Mouse (Mus musculus) kidney, embryonic 15.5 days (tissue): ENCODE results near the gene 5730596B20Rik. TPM values are rescaled to one million over a fixed set of nuclear protein-coding genes. Genes with fewer than 3 reads are reported as not detected.

Experiments
- ATAC-seq: fragments of 200-750 bp; cut with Nextera tagmentation; replicated peaks from 2 replicates; pipeline ENCODE4 v1.8.0; 2017; ENCODE audit warnings: moderate TSS enrichment; ENCODE audit not compliant: low FRiP score
- H3K27ac ChIP-seq: fragments of 300-500 bp; sonication (generic); 2 replicates; pipeline ENCODE4 v1.5.1; 2015; ENCODE audit warnings: mild to moderate bottlenecking, inconsistent platforms
- H3K27me3 ChIP-seq: fragments of 300-500 bp; sonication (generic); 2 replicates; pipeline ENCODE4 v1.6.1; 2015; ENCODE audit warnings: inconsistent platforms
- H3K36me3 ChIP-seq: fragments of 300-500 bp; sonication (generic); 2 replicates; pipeline ENCODE4 v1.6.1; 2015; ENCODE audit warnings: inconsistent platforms
- H3K4me1 ChIP-seq: fragments of 300-500 bp; sonication (generic); 2 replicates; pipeline ENCODE4 v1.6.1; 2015; ENCODE audit warnings: inconsistent platforms
- H3K4me2 ChIP-seq: fragments of 300-500 bp; sonication (generic); 2 replicates; pipeline ENCODE4 v1.6.1; 2015; ENCODE audit warnings: moderate library complexity, mild to moderate bottlenecking, inconsistent platforms
- H3K4me3 ChIP-seq: fragments of 300-500 bp; sonication (generic); replicated peaks from 2 replicates; pipeline ENCODE4 v1.5.1; 2015; ENCODE audit warnings: mild to moderate bottlenecking, inconsistent platforms
- H3K9ac ChIP-seq: fragments of 300-500 bp; sonication (generic); 2 replicates; pipeline ENCODE4 v1.6.1; 2015; ENCODE audit warnings: mild to moderate bottlenecking, inconsistent platforms
- H3K9me3 ChIP-seq: fragments of 300-500 bp; sonication (generic); replicated peaks from 2 replicates; pipeline ENCODE4 v1.6.1; 2016; ENCODE audit warnings: inconsistent platforms
- WGBS: fragments of 180-500 bp; shearing (Covaris S2); methylation state at CpG from one replicate; pipeline ENCODE4 v1.1.7; 2015; ENCODE audit warnings: mixed read lengths; 5-methylcytosine and 5-hydroxymethylcytosine counted together
- polyA plus RNA-seq: library from polyadenylated mRNA; unstranded; fragments of >200 nt; fragmentation: Nextera tagmentation; extraction: Ambion mirVana; gene quantifications from 2 replicates; pipeline ENCODE4 v1.2.1, GENCODE M21; 2015

The 5730596B20Rik gene
- polyA plus RNA-seq, 1 experiment from 2014 or later, result 2.4 TPM

DNA sequence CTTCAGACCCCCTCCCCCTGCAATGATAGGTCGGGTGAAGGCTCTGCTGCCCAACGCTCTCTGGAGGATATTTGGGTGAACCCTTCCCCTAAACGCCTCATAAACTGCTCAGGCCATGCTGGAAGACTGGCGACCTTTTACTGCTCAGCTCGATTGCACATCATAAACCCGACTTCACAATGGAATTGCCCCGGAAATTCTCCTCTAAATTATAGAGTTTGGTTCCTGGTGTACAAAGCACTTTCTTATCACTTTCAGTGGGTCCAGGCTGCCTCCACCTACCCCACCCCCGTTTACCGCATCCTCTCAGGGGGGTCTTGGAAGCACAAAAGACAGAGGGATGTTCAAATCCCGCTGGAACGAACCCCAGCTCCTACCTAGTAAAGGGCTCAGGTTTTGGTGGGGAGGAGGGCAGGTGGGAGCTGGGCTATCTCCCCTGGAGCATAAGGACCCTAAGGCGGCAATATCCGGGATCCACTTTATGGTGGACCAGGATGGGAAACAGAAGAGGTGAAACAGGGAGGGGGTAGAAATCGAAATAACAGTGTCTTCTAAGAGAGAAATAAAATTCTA lies 41.4 kb downstream of the 5730596B20Rik start:
- Histone ChIP-seq H3K9me3 (no peaks in the 10 kb centered on the region), H3K36me3 (peaks cover under 1% of the 10 kb centered on the region; the same call in 1 of the 2 replicates), H3K4me1 (peaks cover 61% of the 10 kb centered on the region), H3K4me3 (peak overlapping the region; percentile 67), H3K27ac (peak overlapping the region; percentile 99), H3K9ac (peak overlapping the region; percentile 78), H3K27me3 (peaks cover 21% of the 10 kb centered on the region; the same call in 1 of the 2 replicates), H3K4me2 (peak overlapping the region; percentile 92)
- no peak for ATAC-seq
- WGBS, result 24% methylated on average over 14 of the region's 14 CpGs

DNA sequence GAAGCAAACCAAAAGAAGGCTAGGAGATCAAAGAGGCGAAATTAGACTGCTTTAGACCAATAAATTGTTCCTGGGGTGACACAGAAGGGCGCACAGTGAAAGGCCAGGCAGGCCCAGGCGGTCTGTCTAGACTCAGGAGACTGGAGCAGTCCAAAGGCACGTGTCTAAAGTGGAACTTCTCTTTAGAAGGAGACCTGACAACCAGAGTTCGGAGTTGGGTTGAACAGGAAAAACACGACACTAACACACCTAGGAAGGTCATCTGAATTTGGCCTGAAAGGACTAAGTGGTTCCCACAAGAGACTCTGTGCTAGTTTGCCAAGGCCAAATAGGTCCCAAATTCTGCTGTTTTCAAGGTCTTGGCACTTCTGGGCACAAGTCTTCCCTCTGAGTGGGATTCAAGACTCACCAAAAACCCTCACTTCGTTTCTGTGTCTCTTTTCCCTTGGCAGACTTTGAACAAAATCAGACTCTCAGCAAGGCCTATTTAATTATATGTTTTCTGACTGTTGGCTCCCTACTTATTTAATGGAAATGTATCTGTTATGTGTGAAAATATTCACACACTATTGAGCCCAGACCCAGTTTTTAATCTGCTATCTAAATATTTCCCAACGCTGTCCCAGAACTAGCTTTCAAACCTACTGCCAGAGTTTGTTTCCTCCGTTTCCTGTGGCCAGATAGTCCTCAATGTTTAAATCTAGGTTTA lies 42.1 kb downstream of the 5730596B20Rik start:
- no peak for ATAC-seq
- Histone ChIP-seq H3K36me3 (peaks cover 4% of the 10 kb centered on the region; the same call in 1 of the 2 replicates), H3K9ac (peak overlapping the region; percentile 78), H3K4me1 (peaks cover 56% of the 10 kb centered on the region), H3K27ac (peak overlapping the region; percentile 99), H3K4me3 (peak overlapping the region; percentile 77), H3K27me3 (peaks cover 21% of the 10 kb centered on the region; the same call in 1 of the 2 replicates), H3K9me3 (no peaks in the 10 kb centered on the region), H3K4me2 (peak overlapping the region; percentile 92)
- WGBS, result 35% methylated on average over 9 of the region's 9 CpGs

DNA sequence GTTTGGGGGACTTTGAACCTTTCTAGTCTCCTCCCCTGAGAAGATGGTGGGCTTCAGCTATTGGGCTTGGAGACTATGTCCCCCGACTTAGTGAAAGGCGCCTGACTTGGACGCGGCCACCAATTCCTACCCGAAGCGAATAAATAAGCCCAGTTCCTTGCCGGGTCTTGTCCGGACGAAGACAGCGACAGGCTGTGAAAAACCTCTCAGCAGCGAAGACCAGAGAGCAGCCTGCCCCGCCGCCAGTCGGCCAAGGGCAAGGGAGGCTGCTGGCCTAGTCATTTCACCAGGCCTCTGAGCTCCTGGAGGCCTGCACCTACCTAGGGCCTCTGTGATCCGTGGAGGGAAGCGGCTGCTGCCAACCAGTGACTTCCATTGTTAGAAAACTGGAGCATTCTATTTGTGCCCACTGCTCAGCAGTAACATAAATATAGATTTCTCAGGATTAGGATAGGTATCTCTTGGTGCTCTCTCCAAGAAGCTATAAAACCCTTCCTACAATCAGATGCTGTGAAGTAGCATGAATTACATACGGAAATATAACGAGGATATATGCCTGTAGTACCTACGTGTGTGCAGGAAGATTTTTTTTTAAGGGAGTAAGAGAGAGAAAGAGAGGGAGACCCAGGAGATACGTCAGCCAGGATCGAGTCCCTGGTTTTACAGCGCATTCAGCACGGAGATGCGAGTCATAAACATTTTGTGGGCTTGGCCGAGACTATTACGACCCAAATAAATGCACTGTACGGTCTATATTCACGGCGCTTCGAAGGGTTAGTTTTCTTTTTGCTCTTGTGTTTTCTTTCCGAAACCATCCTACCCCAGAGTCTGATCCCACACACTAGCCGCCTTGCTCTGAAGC lies 42.9 kb downstream of the 5730596B20Rik start:
- Histone ChIP-seq H3K4me1 (peaks cover 47% of the 10 kb centered on the region), H3K4me3 (peak overlapping the region; percentile 77), H3K4me2 (peak overlapping the region; percentile 92), H3K27ac (peak overlapping the region; percentile 99), H3K27me3 (peaks cover 16% of the 10 kb centered on the region; the same call in 1 of the 2 replicates), H3K9ac (peak overlapping the region; percentile 76), H3K9me3 (no peaks in the 10 kb centered on the region), H3K36me3 (peaks cover 4% of the 10 kb centered on the region; the same call in 1 of the 2 replicates)
- ATAC-seq, result no peak
- WGBS, result 13% methylated on average over 32 of the region's 32 CpGs

DNA sequence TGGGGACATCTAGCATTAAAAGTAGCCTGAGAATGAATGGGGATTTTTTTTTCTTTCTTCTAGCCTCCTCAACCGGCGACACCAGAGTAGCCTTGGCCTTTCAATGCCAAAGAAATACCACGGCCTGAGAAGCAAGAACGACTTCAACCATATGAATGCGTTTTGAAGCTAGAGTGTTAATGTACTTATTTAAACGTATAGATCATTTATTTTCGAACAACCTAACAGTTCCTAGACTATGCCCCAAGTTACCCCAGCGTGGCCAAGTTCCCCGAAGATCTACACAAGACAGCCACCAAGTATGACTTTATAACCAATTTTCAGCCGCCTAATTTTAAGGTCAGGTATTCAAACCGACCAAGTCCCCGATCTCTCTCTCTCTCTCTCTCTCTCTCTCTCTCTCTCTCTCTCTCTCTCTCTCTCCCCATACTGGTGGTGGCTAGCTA lies 43.6 kb downstream of the 5730596B20Rik start:
- Histone ChIP-seq H3K9ac (peak overlapping the region; percentile 76), H3K9me3 (no peaks in the 10 kb centered on the region), H3K36me3 (peaks cover 4% of the 10 kb centered on the region; the same call in 1 of the 2 replicates), H3K4me3 (peak overlapping the region; percentile 77), H3K4me1 (peaks cover 41% of the 10 kb centered on the region), H3K27ac (peak overlapping the region; percentile 99), H3K4me2 (peak overlapping the region; percentile 92), H3K27me3 (peaks cover 12% of the 10 kb centered on the region; the same call in 1 of the 2 replicates)
- ATAC-seq, result no peak
- WGBS, result 5% methylated on average over 12 of the region's 12 CpGs

DNA sequence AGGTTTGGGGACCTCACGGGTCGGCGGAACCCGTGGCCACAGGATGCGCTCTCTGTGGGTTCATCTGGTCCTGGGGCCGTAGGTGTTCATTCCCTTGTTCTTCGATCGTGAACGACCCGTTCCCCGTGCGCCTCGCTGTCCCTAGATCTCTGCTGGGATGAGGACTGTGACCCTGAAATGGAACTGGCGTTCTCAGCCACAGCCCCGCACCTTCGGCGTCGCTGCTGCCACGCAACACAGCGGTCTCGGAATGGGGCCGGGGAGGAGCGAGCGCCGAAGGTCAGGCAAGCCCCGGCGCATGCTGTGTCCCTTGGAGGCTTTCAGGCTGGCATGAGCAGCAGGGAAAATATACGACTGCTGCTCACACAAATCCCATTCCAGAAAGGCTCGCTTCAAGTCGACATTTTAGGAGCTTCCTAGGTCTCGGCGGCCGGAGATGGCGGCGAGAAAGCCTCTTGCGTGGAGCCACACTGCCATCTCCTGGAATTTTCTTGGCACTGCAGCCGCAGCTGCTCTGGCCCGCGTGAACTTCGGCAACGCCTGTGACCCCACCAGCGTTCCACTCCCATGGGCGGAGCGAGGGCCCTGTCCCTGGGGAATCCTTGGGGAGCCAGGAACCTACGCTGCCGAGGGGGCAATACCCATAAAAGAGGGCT lies 44.2 kb downstream of the 5730596B20Rik start, which contains the start of gene Hoxa7:
Gene Hoxa7, minus strand, starts transcription at position 518 of the 656 bp plus-strand sequence.
- Histone ChIP-seq H3K4me2 (peak within 1 kb of the TSS; percentile 92), H3K4me3 (peak within 1 kb of the TSS; percentile 77), H3K9me3 (no peaks in the 10 kb centered on the region), H3K4me1 (peaks cover 35% of the 10 kb centered on the region), H3K36me3 (peaks cover 4% of the 10 kb centered on the region; the same call in 1 of the 2 replicates), H3K9ac (peak within 1 kb of the TSS; percentile 94), H3K27me3 (0 out of 2 replicates have a peak, but pooled peaks cover 8% of the 10 kb centered on the region), H3K27ac (peak within 1 kb of the TSS; percentile 99)
- under 1% methylated on average over 46 of the region's 46 CpGs for WGBS
- ATAC-seq, result peak; percentile 37

DNA sequence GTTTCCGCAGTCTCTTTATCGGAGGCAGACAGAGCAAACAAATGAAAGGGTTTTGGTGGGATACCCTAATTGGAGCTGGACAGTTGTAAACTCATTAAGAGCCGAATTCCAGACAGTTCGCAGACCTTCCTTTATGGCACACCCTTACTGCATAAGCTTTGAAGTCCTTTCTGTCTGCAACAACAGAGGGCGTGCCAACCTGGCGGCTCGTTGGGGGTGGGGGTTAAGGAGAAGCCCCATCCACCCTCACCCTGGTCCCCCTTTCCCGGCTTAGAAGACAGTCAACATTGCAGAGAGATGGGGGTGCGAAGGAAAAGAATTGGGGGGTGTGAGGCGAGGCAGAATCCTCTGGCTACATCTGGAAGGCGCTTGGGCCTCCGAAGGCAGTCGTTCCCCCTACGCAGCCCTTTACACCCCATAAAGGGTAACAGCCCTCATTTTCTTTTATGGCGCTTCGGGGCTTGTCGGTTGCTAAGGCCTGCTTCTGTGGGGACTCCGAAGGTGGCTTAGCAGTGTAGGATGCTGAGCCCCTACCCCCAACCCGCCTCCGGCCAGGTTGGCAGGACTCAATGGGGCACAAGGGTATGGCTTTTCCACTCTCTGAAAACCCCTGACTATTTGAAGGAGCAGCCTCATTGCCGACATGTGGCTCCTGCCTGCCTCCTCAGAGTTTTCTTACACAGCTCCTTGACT lies 44.8 kb downstream of the 5730596B20Rik start:
- 5% methylated on average over 21 of the region's 21 CpGs for WGBS
- H3K4me1 ChIP-seq, result peaks cover 40% of the 10 kb centered on the region
- H3K4me3 ChIP-seq, result peak overlapping the region; percentile 77
- H3K9me3 ChIP-seq, result no peaks in the 10 kb centered on the region
- peaks cover 4% of the 10 kb centered on the region; the same call in 1 of the 2 replicates for H3K36me3 ChIP-seq
- H3K9ac ChIP-seq, result peak overlapping the region; percentile 94
- H3K4me2 ChIP-seq, result peak overlapping the region; percentile 92
- 0 out of 2 replicates have a peak, but pooled peaks cover 8% of the 10 kb centered on the region for H3K27me3 ChIP-seq
- H3K27ac ChIP-seq, result peak overlapping the region; percentile 99
- peak; percentile 20 for ATAC-seq

DNA sequence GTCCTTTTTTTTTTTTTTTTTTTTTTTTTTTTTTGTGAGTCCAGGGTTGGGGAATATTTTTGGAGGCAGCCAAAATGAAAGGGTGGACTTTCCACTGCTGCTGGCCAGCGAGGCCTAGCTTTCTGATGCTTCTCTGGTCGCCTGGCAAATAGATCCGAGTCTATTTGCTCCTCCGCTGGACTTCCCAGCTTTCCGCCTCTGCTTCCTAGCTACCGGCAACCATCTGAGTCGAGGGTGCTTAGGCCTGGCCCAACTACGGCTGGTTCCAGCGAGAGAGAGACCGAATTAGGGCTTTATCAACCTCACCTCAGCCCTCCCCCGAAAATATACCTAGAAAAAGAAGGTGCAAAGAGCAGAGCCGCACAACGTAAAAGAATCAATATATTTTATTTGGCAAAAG lies 45.4 kb downstream of the 5730596B20Rik start:
- no peak for ATAC-seq
- Histone ChIP-seq H3K9ac (peak overlapping the region; percentile 94), H3K4me3 (peak overlapping the region; percentile 77), H3K27me3 (0 out of 2 replicates have a peak, but pooled peaks cover 6% of the 10 kb centered on the region), H3K27ac (peak overlapping the region; percentile 99), H3K9me3 (no peaks in the 10 kb centered on the region), H3K4me1 (peaks cover 43% of the 10 kb centered on the region), H3K36me3 (peaks cover 4% of the 10 kb centered on the region; the same call in 1 of the 2 replicates), H3K4me2 (peak overlapping the region; percentile 92)
- 5% methylated on average over 13 of the region's 13 CpGs for WGBS

DNA sequence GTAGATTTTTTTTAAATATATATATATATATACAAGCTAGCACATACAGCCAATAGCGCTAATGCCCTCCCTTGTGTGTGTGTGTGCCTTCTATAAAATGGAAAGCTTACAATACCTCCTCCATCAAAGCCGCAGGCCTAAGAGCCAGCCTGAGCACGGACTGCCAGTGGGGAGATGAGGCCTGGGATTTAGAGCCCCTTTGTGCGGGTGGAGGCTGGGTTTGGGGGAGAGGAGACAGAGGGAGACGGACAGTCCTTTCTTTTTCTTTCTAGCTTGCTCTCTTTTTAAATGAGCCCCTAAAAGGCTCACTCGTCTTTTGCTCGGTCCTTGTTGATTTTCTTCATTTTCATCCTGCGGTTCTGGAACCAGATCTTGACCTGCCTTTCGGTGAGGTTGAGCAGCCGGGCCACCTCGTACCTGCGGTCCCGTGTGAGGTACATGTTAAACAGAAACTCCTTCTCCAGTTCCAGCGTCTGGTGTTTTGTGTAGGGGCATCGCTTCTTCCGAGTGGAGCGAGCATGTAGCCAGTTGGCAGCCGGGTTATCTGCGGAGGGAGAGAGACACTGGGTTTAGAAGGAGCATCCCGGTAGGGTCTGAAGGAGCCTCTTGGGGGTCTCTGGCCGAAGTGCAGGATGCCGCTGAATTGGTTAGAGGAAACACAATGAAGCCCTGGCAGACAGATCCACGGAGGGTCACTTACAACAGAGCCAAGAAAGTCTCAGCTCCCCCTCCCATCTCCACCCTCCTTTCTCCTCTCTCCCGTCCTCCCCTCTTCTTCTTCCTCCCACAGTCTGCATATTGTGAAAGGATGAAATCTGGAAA lies 46.9 kb downstream of the 5730596B20Rik start:
- Histone ChIP-seq H3K4me2 (peak overlapping the region; percentile 92), H3K27ac (peak overlapping the region; percentile 99), H3K9ac (peak overlapping the region; percentile 94), H3K4me1 (peaks cover 31% of the 10 kb centered on the region), H3K36me3 (peaks cover 4% of the 10 kb centered on the region; the same call in 1 of the 2 replicates), H3K4me3 (peak overlapping the region; percentile 77), H3K27me3 (0 out of 2 replicates have a peak, but pooled peaks cover 6% of the 10 kb centered on the region), H3K9me3 (no peaks in the 10 kb centered on the region)
- ATAC-seq, result no peak
- WGBS, result 2% methylated on average over 24 of the region's 24 CpGs

DNA sequence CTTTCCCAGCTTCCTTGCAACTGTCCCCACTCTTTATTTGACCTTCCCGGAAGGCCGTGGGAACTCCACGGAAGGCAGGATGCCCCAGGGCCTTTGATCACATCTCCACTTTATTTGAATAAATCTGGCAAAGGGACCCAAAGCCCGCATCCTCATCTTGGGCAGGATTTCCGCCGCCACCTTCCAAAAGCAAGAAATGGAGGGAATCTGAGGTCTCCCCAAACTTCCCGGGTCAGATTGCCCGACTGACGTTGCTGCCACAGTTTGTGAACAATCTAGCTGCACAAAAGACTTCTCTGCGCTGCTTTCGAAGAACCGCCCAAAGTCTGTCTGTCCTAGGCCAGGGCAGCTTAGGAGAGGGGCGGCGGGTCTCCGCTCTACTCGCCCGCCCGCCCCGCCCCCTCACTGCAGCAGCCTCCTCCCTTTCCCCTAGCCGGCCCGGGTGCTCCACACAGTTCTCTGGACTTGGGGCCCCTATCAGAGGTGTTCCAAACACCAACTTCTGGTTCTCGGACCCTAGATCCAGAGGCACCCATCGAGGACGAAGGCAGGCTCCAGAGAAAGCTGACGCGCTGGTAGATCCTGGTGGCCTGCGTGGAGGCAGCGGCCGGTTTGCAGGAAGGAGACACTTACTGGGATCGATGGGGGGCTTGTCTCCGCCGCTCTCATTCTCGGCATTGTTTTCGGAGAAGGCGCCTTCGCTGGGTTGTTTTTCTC lies 47.8 kb downstream of the 5730596B20Rik start:
- no peaks in the 10 kb centered on the region for H3K9me3 ChIP-seq
- peaks cover 24% of the 10 kb centered on the region for H3K4me1 ChIP-seq
- no peak for ATAC-seq
- peak overlapping the region; percentile 99 for H3K27ac ChIP-seq
- H3K9ac ChIP-seq, result peak overlapping the region; percentile 94
- H3K4me2 ChIP-seq, result peak overlapping the region; percentile 92
- 0 out of 2 replicates have a peak, but pooled peaks cover 6% of the 10 kb centered on the region for H3K27me3 ChIP-seq
- peak overlapping the region; percentile 77 for H3K4me3 ChIP-seq
- peaks cover 4% of the 10 kb centered on the region; the same call in 1 of the 2 replicates for H3K36me3 ChIP-seq
- under 1% methylated on average over 36 of the region's 36 CpGs for WGBS
